Mouse (Mus musculus) testis, adult 2 months (tissue): ENCODE measurements around the gene Thbd.

Experiments used
- CTCF ChIP-seq: fragments of 200-500 bp; IDR thresholded peaks from 2 replicates; pipeline ENCODE4 v1.5.1; 2012; ENCODE audit warnings: low read depth, mild to moderate bottlenecking, inconsistent platforms, low read length, moderate library complexity; ENCODE audit not compliant: control insufficient read depth, insufficient read depth, insufficient replicate concordance
- POLR2A ChIP-seq: fragments of 200-500 bp; IDR thresholded peaks from 2 replicates; pipeline ENCODE4 v1.6.1; 2012; ENCODE audit warnings: low read depth, mild to moderate bottlenecking, inconsistent platforms, low read length, moderate library complexity; ENCODE audit not compliant: control insufficient read depth

- TF ChIP-seq CTCF (no peak), POLR2A (no peak)
Observed at GRCm38 (mm10) chr2:148441421-148441820, 33.4 kb upstream of the Thbd start.
